Mouse (Mus musculus) adrenal gland, adult 8-10 months (tissue): Measurements from ENCODE around the gene Atp5g1. TPM values are rescaled to one million over a fixed set of nuclear protein-coding genes. Genes with fewer than 3 reads are reported as not detected.

Experiments used
- DNase-seq: peaks from one replicate; pipeline ENCODE4 v3.0.0; 2022
- total RNA-seq, 4 experiments: library from RNA; stranded (reverse); gene quantifications; 2 replicates each; pipeline ENCODE4 v1.2.4; 2022

The Atp5g1 gene
- total RNA-seq, 4 experiments from 2014 or later, result 227 to 500 (median 292) TPM

DNA sequence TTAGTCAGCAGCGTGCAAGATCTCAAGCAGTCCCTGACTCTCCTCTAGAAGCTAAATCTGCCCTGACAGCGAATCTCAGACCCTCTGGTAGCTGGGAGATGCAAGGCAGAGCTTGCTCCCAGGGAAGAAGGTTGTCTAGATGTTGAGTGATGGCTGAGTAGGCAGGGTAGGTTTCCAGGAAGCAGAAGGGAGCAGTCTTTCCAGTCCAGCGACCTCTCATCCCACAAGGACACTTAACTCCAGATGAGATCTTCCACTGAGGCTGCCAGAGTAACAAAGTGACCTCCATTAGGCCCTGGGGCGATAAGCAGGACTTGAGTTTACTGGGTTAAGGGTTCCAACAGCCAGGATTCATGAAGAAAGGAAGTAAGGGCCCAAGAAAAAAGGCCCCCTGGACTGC is 54.8 kb downstream of the Atp5g1 start:
- no peak for DNase-seq

Other genes with a start within 250 kb of the Atp5g1 start
- gene Gngt2, start 238.5 kb downstream of the Atp5g1 start, total RNA-seq, result 10 to 100 TPM; 14.7 to 19.0 (median 17.1) TPM
- 10 to 100 TPM in 3 of 4 experiments, 1 to 10 TPM in 1; 8.9 to 14.3 (median 12.2) TPM for gene Abi3, start 233.2 kb downstream of the Atp5g1 start, total RNA-seq
- not detected for gene B4galnt2, start 160.8 kb downstream of the Atp5g1 start, total RNA-seq
- under 1 TPM; 0.26 to 0.83 (median 0.43) TPM for gene Igf2bp1, start 69.7 kb downstream of the Atp5g1 start, total RNA-seq
- gene Gip, start 51.1 kb downstream of the Atp5g1 start, total RNA-seq, result not detected
- 10 to 100 TPM; 77.6 to 95.6 (median 86.3) TPM for gene Snf8, start 40.8 kb downstream of the Atp5g1 start, total RNA-seq
- gene Ube2z, start 10.3 kb downstream of the Atp5g1 start, total RNA-seq, result 10 to 100 TPM; 53.9 to 60.0 (median 57.0) TPM
- gene Calcoco2, start 36.3 kb upstream of the Atp5g1 start, total RNA-seq, result not detected
- not detected for gene Ttll6, start 58.1 kb upstream of the Atp5g1 start, total RNA-seq
- gene Hoxb13, start 118.6 kb upstream of the Atp5g1 start, total RNA-seq, result not detected
- gene Hoxb9, start 195.8 kb upstream of the Atp5g1 start, total RNA-seq, result 100 to 1,000 TPM; 157 to 250 (median 226) TPM
- 10 to 100 TPM; 50.4 to 99.8 (median 83.6) TPM for gene Hoxb8, start 206.2 kb upstream of the Atp5g1 start, total RNA-seq
- gene Hoxb7, start 211.0 kb upstream of the Atp5g1 start, total RNA-seq, result 10 to 100 TPM; 44.6 to 62.9 (median 53.0) TPM
- gene Hoxb6, start 216.8 kb upstream of the Atp5g1 start, total RNA-seq, result 10 to 100 TPM; 56.4 to 77.8 (median 59.5) TPM
- 10 to 100 TPM; 25.2 to 38.3 (median 26.7) TPM for gene Hoxb5, start 227.7 kb upstream of the Atp5g1 start, total RNA-seq
- gene Hoxb4, start 242.6 kb upstream of the Atp5g1 start, total RNA-seq, result 10 to 100 TPM; 19.9 to 45.3 (median 27.0) TPM
- gene Hoxb3, start 247.7 kb upstream of the Atp5g1 start, total RNA-seq, result 10 to 100 TPM; 19.4 to 61.4 (median 27.9) TPM